Mouse (Mus musculus) cerebellum, adult 2 months (tissue): ENCODE measurements around the gene Sept6.

ENCODE experiments used
- CTCF ChIP-seq: fragments of 200-500 bp; IDR thresholded peaks from 2 replicates; pipeline ENCODE4 v1.5.1; 2011; ENCODE audit warnings: low read depth, mild to moderate bottlenecking, control low read depth, low read length, moderate library complexity, borderline replicate concordance; ENCODE audit not compliant: insufficient read depth
- POLR2A ChIP-seq: fragments of 200-500 bp; IDR thresholded peaks from 2 replicates; pipeline ENCODE4 v1.6.1; 2011; ENCODE audit warnings: low read length, control low read depth, borderline replicate concordance; ENCODE audit not compliant: insufficient read depth

DNA sequence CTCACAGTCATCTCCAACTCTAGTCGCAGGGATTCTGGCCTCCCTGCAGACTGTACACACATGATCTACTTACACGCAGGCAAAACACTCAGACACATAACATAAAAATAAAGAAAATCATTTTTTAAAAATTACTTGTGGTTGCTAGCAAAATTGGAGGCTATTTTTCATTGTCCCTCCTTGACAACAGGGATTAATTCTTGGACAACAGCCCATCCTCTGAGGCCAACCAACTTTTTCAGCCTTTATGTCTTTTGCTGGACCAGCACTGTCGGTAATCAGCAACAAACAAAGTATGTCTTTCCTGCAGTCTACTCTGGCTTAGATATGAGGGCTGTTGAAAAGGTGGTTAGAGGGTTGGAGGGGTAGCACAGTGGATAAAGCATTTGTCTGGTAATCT lies 50.5 kb downstream of the Sept6 start:
- TF ChIP-seq POLR2A (no peak), CTCF (no peak)
